Mouse (Mus musculus): ENCODE results near the gene Eno1. TPM values are rescaled to one million over a fixed set of nuclear protein-coding genes. Genes with fewer than 3 reads are reported as not detected.

Eno1 gene
- total and polyA plus RNA-seq, 2 experiments from 2014 or later: 525 to 1,074 TPM

DNA sequence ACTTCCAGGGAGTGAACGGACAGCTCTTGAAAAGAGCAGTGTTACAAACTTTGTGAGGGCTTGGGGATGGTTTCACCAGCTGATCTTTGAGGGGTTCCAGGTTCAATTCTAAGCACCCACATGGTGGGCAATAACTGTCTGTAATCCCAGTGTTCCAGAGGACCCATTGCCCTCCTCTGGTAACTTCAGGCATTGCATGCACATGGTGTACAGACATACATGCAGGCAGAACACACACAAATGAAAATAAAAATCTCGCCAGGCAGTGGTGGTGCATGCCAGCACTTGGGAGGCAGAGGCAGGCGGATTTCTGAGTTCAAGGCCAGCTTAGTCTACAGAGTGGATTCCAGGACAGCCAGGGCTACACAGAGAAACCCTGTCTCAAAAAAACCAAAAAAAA, 55.4 kb downstream of the Eno1 start:
- H3K36me3 ChIP-seq (replicated peaks; ENCODE audit: control insufficient read depth, insufficient read depth, low read length): no peaks in the 10 kb centered on the region
- no peak overlapping the region for H3K4me3 ChIP-seq (ENCODE audit: low read depth, low read length)
- peaks cover 10% of the 10 kb centered on the region; the same call in 1 of the 2 replicates for H3K4me1 ChIP-seq (ENCODE audit: control insufficient read depth, insufficient read depth)
- H3K9ac ChIP-seq (replicated peaks; ENCODE audit: low read depth, low read length): no peak overlapping the region
- H3K27me3 ChIP-seq (ENCODE audit: control insufficient read depth, insufficient read depth, low read length): no peaks in the 10 kb centered on the region
- ATAC-seq (ENCODE audit: insufficient read depth, low read depth): no peak
- WGBS: 96% methylated on average over 3 of the region's 3 CpGs
- H3K9me3 ChIP-seq (replicated peaks; ENCODE audit: control insufficient read depth, low read length): no peaks in the 10 kb centered on the region
- no peak overlapping the region for H3K4me2 ChIP-seq (ENCODE audit: low read depth, low read length)
- no peak overlapping the region for H3K27ac ChIP-seq (ENCODE audit: low read depth)
- TF ChIP-seq CTCF (IDR thresholded peaks at IDR 0.05; ENCODE audit: low read depth) (no peak), EP300 (IDR thresholded peaks at IDR 0.05; ENCODE audit: low read depth) (no peak)
- DNase-seq (ENCODE audit: low spot score): no peak

DNA sequence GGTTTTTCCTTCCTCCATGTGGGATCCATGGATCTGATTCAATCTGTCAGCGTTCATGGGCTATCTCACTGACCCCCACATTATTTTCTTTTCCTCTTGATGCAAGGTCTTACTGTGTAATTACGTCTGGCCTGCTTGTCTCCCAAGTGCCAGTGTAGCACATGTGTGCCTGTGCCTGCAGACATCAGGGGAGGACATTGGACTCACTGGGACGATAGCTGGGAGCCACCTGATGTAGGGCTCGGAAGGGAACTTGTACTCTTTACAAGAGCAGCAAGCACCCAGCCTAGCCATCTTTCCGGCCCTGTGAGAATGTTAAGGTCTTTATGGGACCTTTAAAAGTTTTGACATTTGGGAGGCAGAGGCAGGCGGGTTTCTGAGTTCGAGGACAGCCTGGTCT, 58.3 kb downstream of the Eno1 start:
- H3K27ac ChIP-seq (ENCODE audit: low read depth): no peak overlapping the region
- TF ChIP-seq EP300 (IDR thresholded peaks at IDR 0.05; ENCODE audit: low read depth) (no peak), CTCF (IDR thresholded peaks at IDR 0.05; ENCODE audit: low read depth) (no peak)
- ATAC-seq (ENCODE audit: insufficient read depth, low read depth): no peak
- DNase-seq (ENCODE audit: low spot score): no peak
- no peaks in the 10 kb centered on the region for H3K36me3 ChIP-seq (replicated peaks; ENCODE audit: control insufficient read depth, insufficient read depth, low read length)
- no peak overlapping the region for H3K4me3 ChIP-seq (ENCODE audit: low read depth, low read length)
- peaks cover 1% of the 10 kb centered on the region; the same call in 1 of the 2 replicates for H3K4me1 ChIP-seq (ENCODE audit: control insufficient read depth, insufficient read depth)
- H3K9me3 ChIP-seq (replicated peaks; ENCODE audit: control insufficient read depth, low read length): no peaks in the 10 kb centered on the region
- no peak overlapping the region for H3K9ac ChIP-seq (replicated peaks; ENCODE audit: low read depth, low read length)
- H3K27me3 ChIP-seq (ENCODE audit: control insufficient read depth, insufficient read depth, low read length): no peaks in the 10 kb centered on the region
- 94% methylated on average over 7 of the region's 7 CpGs for WGBS
- no peak overlapping the region for H3K4me2 ChIP-seq (ENCODE audit: low read depth, low read length)

GRCm38 (mm10) chr4:150295966-150296365, 59.4 kb downstream of the Eno1 start:
- ATAC-seq (ENCODE audit: insufficient read depth, low read depth) (no peak), DNase-seq (ENCODE audit: low spot score) (no peak)
- H3K4me3 ChIP-seq (ENCODE audit: low read depth, low read length): no peak overlapping the region
- WGBS: 96% methylated on average over 7 of the region's 7 CpGs
- H3K4me1 ChIP-seq (ENCODE audit: control insufficient read depth, insufficient read depth): no peaks in the 10 kb centered on the region
- TF ChIP-seq EP300 (IDR thresholded peaks at IDR 0.05; ENCODE audit: low read depth) (no peak), CTCF (IDR thresholded peaks at IDR 0.05; ENCODE audit: low read depth) (no peak)
- H3K27ac ChIP-seq (ENCODE audit: low read depth): no peak overlapping the region
- no peaks in the 10 kb centered on the region for H3K9me3 ChIP-seq (replicated peaks; ENCODE audit: control insufficient read depth, low read length)
- no peaks in the 10 kb centered on the region for H3K36me3 ChIP-seq (replicated peaks; ENCODE audit: control insufficient read depth, insufficient read depth, low read length)
- H3K27me3 ChIP-seq (ENCODE audit: control insufficient read depth, insufficient read depth, low read length): no peaks in the 10 kb centered on the region
- no peak overlapping the region for H3K9ac ChIP-seq (replicated peaks; ENCODE audit: low read depth, low read length)
- H3K4me2 ChIP-seq (ENCODE audit: low read depth, low read length): no peak overlapping the region

Other genes with a start within 250 kb of the Eno1 start
- 25.7 and 35.2 TPM in 2 replicates for gene H6pd, start 227.7 kb upstream of the Eno1 start, total RNA-seq (2014; rRNA removed; ENCODE audit: low replicate concordance)
- 7.1 and 7.3 TPM in 2 replicates for gene H6pd, start 227.7 kb upstream of the Eno1 start, polyA plus RNA-seq (2015; fragmentation: Nextera tagmentation; extraction: Ambion mirVana)
- gene Gpr157, start 149.4 kb upstream of the Eno1 start, total RNA-seq (2014; rRNA removed; ENCODE audit: low replicate concordance): 15.0 and 23.3 TPM in 2 replicates
- 4.3 and 4.5 TPM in 2 replicates for gene Gpr157, start 149.4 kb upstream of the Eno1 start, polyA plus RNA-seq (2015; fragmentation: Nextera tagmentation; extraction: Ambion mirVana)
- 0.58 TPM in 1 of 2 replicates, not detected in the other for gene Slc2a5, start 117.4 kb upstream of the Eno1 start, total RNA-seq (2014; rRNA removed; ENCODE audit: low replicate concordance)
- gene Slc2a5, start 117.4 kb upstream of the Eno1 start, polyA plus RNA-seq (2015; fragmentation: Nextera tagmentation; extraction: Ambion mirVana): 0.42 and 0.59 TPM in 2 replicates
- not detected in 2 replicates for gene Slc2a7, start 87.7 kb upstream of the Eno1 start, total RNA-seq (2014; rRNA removed; ENCODE audit: low replicate concordance)
- gene Slc2a7, start 87.7 kb upstream of the Eno1 start, polyA plus RNA-seq (2015; fragmentation: Nextera tagmentation; extraction: Ambion mirVana): not detected in 2 replicates
- not detected in 2 replicates for gene Car6, start 35.4 kb upstream of the Eno1 start, total RNA-seq (2014; rRNA removed; ENCODE audit: low replicate concordance)
- not detected in 2 replicates for gene Car6, start 35.4 kb upstream of the Eno1 start, polyA plus RNA-seq (2015; fragmentation: Nextera tagmentation; extraction: Ambion mirVana)
- 13.9 and 17.9 TPM in 2 replicates for gene Rere, start 44.9 kb downstream of the Eno1 start, total RNA-seq (2014; rRNA removed; ENCODE audit: low replicate concordance)
- gene Rere, start 44.9 kb downstream of the Eno1 start, polyA plus RNA-seq (2015; fragmentation: Nextera tagmentation; extraction: Ambion mirVana): 11.9 and 14.6 TPM in 2 replicates